Mouse (Mus musculus): ENCODE data around the gene Zfand6. TPM values are rescaled to one million over a fixed set of nuclear protein-coding genes. Genes with fewer than 3 reads are reported as not detected.

The Zfand6 gene
- polyA plus RNA-seq, 1 experiment from 2014 or later = 208 TPM

- Histone ChIP-seq H3K9ac (ENCODE audit: low read depth, low read length) (no peak overlapping the region), H3K9me3 (ENCODE audit: control insufficient read depth, low read length) (no peaks in the 10 kb centered on the region), H3K27me3 (ENCODE audit: control insufficient read depth, insufficient read depth, low read length) (no peaks in the 10 kb centered on the region), H3K27ac (ENCODE audit: low read depth, low read length) (no peak overlapping the region), H3K4me3 (ENCODE audit: low read depth, low read length) (no peak overlapping the region), H3K4me1 (replicated peaks; ENCODE audit: control insufficient read depth, insufficient read depth, low read length) (no peaks in the 10 kb centered on the region), H3K36me3 (ENCODE audit: control insufficient read depth, insufficient read depth, low read length) (no peaks in the 10 kb centered on the region), H3K4me2 (replicated peaks; ENCODE audit: low read depth, low read length) (no peak overlapping the region)
- DNase-seq (ENCODE audit: low spot score) (peak; percentile 78), ATAC-seq (ENCODE audit: low FRiP score) (peak; percentile 72)
- WGBS = 56% methylated on average over 8 of the region's 8 CpGs
These were observed 95.5 kb downstream of the Zfand6 start for GRCm38 (mm10) chr7:84594087-84594916.

GRCm38 (mm10) chr7:84591347-84591746 is 98.4 kb downstream of the Zfand6 start:
- DNase-seq (ENCODE audit: low spot score) = no peak
- Histone ChIP-seq H3K4me1 (replicated peaks; ENCODE audit: control insufficient read depth, insufficient read depth, low read length) (no peaks in the 10 kb centered on the region), H3K27ac (ENCODE audit: low read depth, low read length) (no peak overlapping the region), H3K4me3 (ENCODE audit: low read depth, low read length) (no peak overlapping the region), H3K9ac (ENCODE audit: low read depth, low read length) (no peak overlapping the region), H3K4me2 (replicated peaks; ENCODE audit: low read depth, low read length) (no peak overlapping the region), H3K9me3 (ENCODE audit: control insufficient read depth, low read length) (no peaks in the 10 kb centered on the region), H3K36me3 (ENCODE audit: control insufficient read depth, insufficient read depth, low read length) (no peaks in the 10 kb centered on the region), H3K27me3 (ENCODE audit: control insufficient read depth, insufficient read depth, low read length) (no peaks in the 10 kb centered on the region)
- ATAC-seq (ENCODE audit: low FRiP score) = no peak
- WGBS = 90% methylated on average over 3 of the region's 3 CpGs

- Histone ChIP-seq H3K27ac (ENCODE audit: low read depth, low read length) (no peak overlapping the region), H3K4me1 (replicated peaks; ENCODE audit: control insufficient read depth, insufficient read depth, low read length) (no peaks in the 10 kb centered on the region), H3K27me3 (ENCODE audit: control insufficient read depth, insufficient read depth, low read length) (no peaks in the 10 kb centered on the region), H3K9ac (ENCODE audit: low read depth, low read length) (no peak overlapping the region), H3K4me2 (replicated peaks; ENCODE audit: low read depth, low read length) (no peak overlapping the region), H3K9me3 (ENCODE audit: control insufficient read depth, low read length) (no peaks in the 10 kb centered on the region), H3K4me3 (ENCODE audit: low read depth, low read length) (no peak overlapping the region), H3K36me3 (ENCODE audit: control insufficient read depth, insufficient read depth, low read length) (no peaks in the 10 kb centered on the region)
- 81% methylated on average over 2 of the region's 2 CpGs for WGBS
- ATAC-seq (ENCODE audit: low FRiP score) (no peak), DNase-seq (ENCODE audit: low spot score) (no peak)
These were observed 99.1 kb downstream of the Zfand6 start for GRCm38 (mm10) chr7:84590622-84591021.

GRCm38 (mm10) chr7:84587101-84587783 is 102.5 kb downstream of the Zfand6 start:
- H3K27ac ChIP-seq (ENCODE audit: low read depth, low read length) = no peak overlapping the region
- no peak overlapping the region for H3K9ac ChIP-seq (ENCODE audit: low read depth, low read length)
- no peaks in the 10 kb centered on the region for H3K9me3 ChIP-seq (ENCODE audit: control insufficient read depth, low read length)
- no peaks in the 10 kb centered on the region for H3K36me3 ChIP-seq (ENCODE audit: control insufficient read depth, insufficient read depth, low read length)
- no peaks in the 10 kb centered on the region for H3K4me1 ChIP-seq (replicated peaks; ENCODE audit: control insufficient read depth, insufficient read depth, low read length)
- no peaks in the 10 kb centered on the region for H3K27me3 ChIP-seq (ENCODE audit: control insufficient read depth, insufficient read depth, low read length)
- no peak overlapping the region for H3K4me3 ChIP-seq (ENCODE audit: low read depth, low read length)
- WGBS = 88% methylated on average over 5 of the region's 5 CpGs
- ATAC-seq (ENCODE audit: low FRiP score) (peak; percentile 36; the same call in 1 of the 2 replicates), DNase-seq (ENCODE audit: low spot score) (no peak)
- H3K4me2 ChIP-seq (replicated peaks; ENCODE audit: low read depth, low read length) = no peak overlapping the region

GRCm38 (mm10) chr7:84586360-84587100 is 103.2 kb downstream of the Zfand6 start:
- Histone ChIP-seq H3K9ac (ENCODE audit: low read depth, low read length) (no peak overlapping the region), H3K4me3 (ENCODE audit: low read depth, low read length) (no peak overlapping the region), H3K9me3 (ENCODE audit: control insufficient read depth, low read length) (no peaks in the 10 kb centered on the region), H3K27ac (ENCODE audit: low read depth, low read length) (no peak overlapping the region), H3K4me1 (replicated peaks; ENCODE audit: control insufficient read depth, insufficient read depth, low read length) (no peaks in the 10 kb centered on the region), H3K4me2 (replicated peaks; ENCODE audit: low read depth, low read length) (no peak overlapping the region), H3K36me3 (ENCODE audit: control insufficient read depth, insufficient read depth, low read length) (no peaks in the 10 kb centered on the region), H3K27me3 (ENCODE audit: control insufficient read depth, insufficient read depth, low read length) (no peaks in the 10 kb centered on the region)
- ATAC-seq (ENCODE audit: low FRiP score) (peak; percentile 20; the same call in 1 of the 2 replicates), DNase-seq (ENCODE audit: low spot score) (no peak)
- WGBS = 59% methylated on average over 3 of the region's 3 CpGs

GRCm38 (mm10) chr7:84585086-84585485 is 104.7 kb downstream of the Zfand6 start:
- 90% methylated on average over 4 of the region's 4 CpGs for WGBS
- no peak for DNase-seq (ENCODE audit: low spot score)
- Histone ChIP-seq H3K27ac (ENCODE audit: low read depth, low read length) (no peak overlapping the region), H3K4me3 (ENCODE audit: low read depth, low read length) (no peak overlapping the region), H3K9ac (ENCODE audit: low read depth, low read length) (no peak overlapping the region), H3K4me2 (replicated peaks; ENCODE audit: low read depth, low read length) (no peak overlapping the region), H3K4me1 (replicated peaks; ENCODE audit: control insufficient read depth, insufficient read depth, low read length) (no peaks in the 10 kb centered on the region), H3K36me3 (ENCODE audit: control insufficient read depth, insufficient read depth, low read length) (no peaks in the 10 kb centered on the region), H3K9me3 (ENCODE audit: control insufficient read depth, low read length) (no peaks in the 10 kb centered on the region), H3K27me3 (ENCODE audit: control insufficient read depth, insufficient read depth, low read length) (no peaks in the 10 kb centered on the region)
- ATAC-seq (ENCODE audit: low FRiP score) = no peak

- Histone ChIP-seq H3K9me3 (ENCODE audit: control insufficient read depth, low read length) (no peaks in the 10 kb centered on the region), H3K4me2 (replicated peaks; ENCODE audit: low read depth, low read length) (no peak overlapping the region), H3K9ac (ENCODE audit: low read depth, low read length) (no peak overlapping the region), H3K4me3 (ENCODE audit: low read depth, low read length) (no peak overlapping the region), H3K27me3 (ENCODE audit: control insufficient read depth, insufficient read depth, low read length) (no peaks in the 10 kb centered on the region), H3K27ac (ENCODE audit: low read depth, low read length) (no peak overlapping the region), H3K4me1 (replicated peaks; ENCODE audit: control insufficient read depth, insufficient read depth, low read length) (no peaks in the 10 kb centered on the region), H3K36me3 (ENCODE audit: control insufficient read depth, insufficient read depth, low read length) (no peaks in the 10 kb centered on the region)
- DNase-seq (ENCODE audit: low spot score) (no peak), ATAC-seq (ENCODE audit: low FRiP score) (no peak)
- WGBS = 67% methylated on average over 1 of the region's 1 CpGs
These were observed 110.0 kb downstream of the Zfand6 start for GRCm38 (mm10) chr7:84579769-84580168.

GRCm38 (mm10) chr7:84578841-84579240 is 110.9 kb downstream of the Zfand6 start:
- DNase-seq (ENCODE audit: low spot score) (no peak), ATAC-seq (ENCODE audit: low FRiP score) (no peak)
- H3K27me3 ChIP-seq (ENCODE audit: control insufficient read depth, insufficient read depth, low read length) = no peaks in the 10 kb centered on the region
- no peak overlapping the region for H3K4me2 ChIP-seq (replicated peaks; ENCODE audit: low read depth, low read length)
- no peaks in the 10 kb centered on the region for H3K36me3 ChIP-seq (ENCODE audit: control insufficient read depth, insufficient read depth, low read length)
- H3K9ac ChIP-seq (ENCODE audit: low read depth, low read length) = no peak overlapping the region
- no peak overlapping the region for H3K4me3 ChIP-seq (ENCODE audit: low read depth, low read length)
- H3K4me1 ChIP-seq (replicated peaks; ENCODE audit: control insufficient read depth, insufficient read depth, low read length) = no peaks in the 10 kb centered on the region
- H3K27ac ChIP-seq (ENCODE audit: low read depth, low read length) = no peak overlapping the region
- 100% methylated on average over 1 of the region's 1 CpGs for WGBS
- no peaks in the 10 kb centered on the region for H3K9me3 ChIP-seq (ENCODE audit: control insufficient read depth, low read length)

Measured in hindbrain, embryonic 11.5 days (tissue).